Mouse (Mus musculus) left cerebral cortex, adult 2 months (tissue): ENCODE data around the gene Gm5039. TPM values are rescaled to one million over a fixed set of nuclear protein-coding genes. Genes with fewer than 3 reads are reported as not detected.

Source experiments
- total RNA-seq, 2 experiments: library from RNA; stranded (reverse); gene quantifications; 2 replicates each; pipeline ENCODE4 v1.2.3; 2021

Gm5039 gene
- total RNA-seq, 2 experiments from 2014 or later, result not detected

Other genes with a start within 250 kb of the Gm5039 start
- not detected for gene Gm16368, start 240.3 kb downstream of the Gm5039 start, total RNA-seq
- not detected for gene Gm10436, start 141.9 kb downstream of the Gm5039 start, total RNA-seq
- gene Gm8332, start 73.9 kb downstream of the Gm5039 start, total RNA-seq, result not detected
- not detected for gene Gm5662, start 49.5 kb downstream of the Gm5039 start, total RNA-seq
- gene Adck1, start 36.5 kb upstream of the Gm5039 start, total RNA-seq, result 10 to 100 TPM; 32.7 to 35.0 TPM